Mouse (Mus musculus) heart, embryonic 15.5 days (tissue): ENCODE results near the gene Lrrc8b. TPM values are rescaled to one million over a fixed set of nuclear protein-coding genes. Genes with fewer than 3 reads are reported as not detected.

ENCODE experiments used
- polyA plus RNA-seq: library from polyadenylated mRNA; unstranded; fragments of >200 nt; fragmentation: Nextera tagmentation; extraction: Ambion mirVana; gene quantifications from 2 replicates; pipeline ENCODE4 v1.2.1, GENCODE M21; 2015

Gene Lrrc8b
- polyA plus RNA-seq, 1 experiment from 2014 or later = 2.9 TPM

Other genes with a start within 250 kb of the Lrrc8b start
- gene Gbp10, start 176.2 kb upstream of the Lrrc8b start, polyA plus RNA-seq = 0.15 and 0.44 TPM in 2 replicates
- gene Gm43302, start 122.1 kb upstream of the Lrrc8b start, polyA plus RNA-seq = 0.10 TPM in 1 of 2 replicates, not detected in the other
- gene Gbp6, start 122.1 kb upstream of the Lrrc8b start, polyA plus RNA-seq = 1.7 and 3.4 TPM in 2 replicates
- 20.8 and 25.2 TPM in 2 replicates for gene Lrrc8c, start 103.6 kb downstream of the Lrrc8b start, polyA plus RNA-seq